Mouse (Mus musculus): ENCODE measurements around the gene Usp13. TPM values are rescaled to one million over a fixed set of nuclear protein-coding genes. Genes with fewer than 3 reads are reported as not detected.

Gene Usp13
- polyA plus RNA-seq, 1 experiment from 2014 or later: 34.8 TPM

- Histone ChIP-seq H3K36me3 (peaks cover 76% of the 10 kb centered on the region), H3K4me3 (no peak overlapping the region), H3K27me3 (ENCODE audit: insufficient read depth, poor library complexity, severe bottlenecking) (no peaks in the 10 kb centered on the region), H3K9me3 (no peaks in the 10 kb centered on the region), H3K27ac (no peak overlapping the region), H3K4me1 (no peaks in the 10 kb centered on the region)
- no peak for DNase-seq (ENCODE audit: low spot score)
- WGBS: 90% methylated on average over 8 of the region's 8 CpGs
These were observed 69.0 kb downstream of the Usp13 start for GRCm38 (mm10) chr3:32886386-32886785.

GRCm38 (mm10) chr3:32888886-32889285 lies 71.5 kb downstream of the Usp13 start:
- Histone ChIP-seq H3K36me3 (peaks cover 65% of the 10 kb centered on the region), H3K27me3 (ENCODE audit: insufficient read depth, poor library complexity, severe bottlenecking) (no peaks in the 10 kb centered on the region), H3K4me3 (no peak overlapping the region), H3K27ac (no peak overlapping the region), H3K9me3 (no peaks in the 10 kb centered on the region), H3K4me1 (no peaks in the 10 kb centered on the region)
- DNase-seq (ENCODE audit: low spot score): peak; percentile 52
- WGBS: 87% methylated on average over 5 of the region's 5 CpGs

- peaks cover 77% of the 10 kb centered on the region for H3K36me3 ChIP-seq
- H3K9me3 ChIP-seq: no peaks in the 10 kb centered on the region
- no peak overlapping the region for H3K4me3 ChIP-seq
- H3K27ac ChIP-seq: no peak overlapping the region
- no peak for DNase-seq (ENCODE audit: low spot score)
- H3K27me3 ChIP-seq (ENCODE audit: insufficient read depth, poor library complexity, severe bottlenecking): no peaks in the 10 kb centered on the region
- WGBS: 93% methylated on average over 4 of the region's 4 CpGs
- no peaks in the 10 kb centered on the region for H3K4me1 ChIP-seq
These were observed 72.8 kb downstream of the Usp13 start for GRCm38 (mm10) chr3:32890174-32890573.

- DNase-seq (ENCODE audit: low spot score): no peak
- no peak overlapping the region for H3K27ac ChIP-seq
- H3K27me3 ChIP-seq (ENCODE audit: insufficient read depth, poor library complexity, severe bottlenecking): no peaks in the 10 kb centered on the region
- WGBS: 43% methylated on average over 4 of the region's 4 CpGs
- H3K4me1 ChIP-seq: peaks cover 41% of the 10 kb centered on the region
- peaks cover 36% of the 10 kb centered on the region for H3K36me3 ChIP-seq
- H3K4me3 ChIP-seq: no peak overlapping the region
- H3K9me3 ChIP-seq: no peaks in the 10 kb centered on the region
These were observed 86.1 kb downstream of the Usp13 start for GRCm38 (mm10) chr3:32903462-32903861.

- H3K27ac ChIP-seq: peak overlapping the region; percentile 67
These were observed 87.3 kb downstream of the Usp13 start for GRCm38 (mm10) chr3:32904599-32904998.

GRCm38 (mm10) chr3:32905850-32906779 lies 88.8 kb downstream of the Usp13 start:
- Histone ChIP-seq H3K4me1 (peaks cover 54% of the 10 kb centered on the region), H3K27me3 (ENCODE audit: insufficient read depth, poor library complexity, severe bottlenecking) (no peaks in the 10 kb centered on the region), H3K36me3 (peaks cover 26% of the 10 kb centered on the region), H3K9me3 (no peaks in the 10 kb centered on the region), H3K27ac (no peak overlapping the region; the same call in 1 of the 2 replicates), H3K4me3 (no peak overlapping the region)
- no peak for DNase-seq (ENCODE audit: low spot score)
- 75% methylated on average over 8 of the region's 8 CpGs for WGBS

More at GRCm38 (mm10) chr3:32904599-32904998, 87.3 kb downstream of the Usp13 start:
- H3K36me3 ChIP-seq: peaks cover 31% of the 10 kb centered on the region
- no peaks in the 10 kb centered on the region for H3K27me3 ChIP-seq (ENCODE audit: insufficient read depth, poor library complexity, severe bottlenecking)
- H3K4me1 ChIP-seq: peaks cover 47% of the 10 kb centered on the region
- no peak for DNase-seq (ENCODE audit: low spot score)
- H3K9me3 ChIP-seq: no peaks in the 10 kb centered on the region
- 55% methylated on average over 1 of the region's 1 CpGs for WGBS
- H3K4me3 ChIP-seq: no peak overlapping the region

- WGBS: 39% methylated on average over 3 of the region's 3 CpGs
- peak overlapping the region; percentile 69; the same call in 1 of the 2 replicates for H3K27ac ChIP-seq
These were observed 91.1 kb downstream of the Usp13 start for GRCm38 (mm10) chr3:32908400-32908799.

GRCm38 (mm10) chr3:32910071-32910551 lies 92.8 kb downstream of the Usp13 start:
- Histone ChIP-seq H3K27ac (no peak overlapping the region), H3K4me3 (no peak overlapping the region), H3K36me3 (peaks cover 42% of the 10 kb centered on the region), H3K27me3 (ENCODE audit: insufficient read depth, poor library complexity, severe bottlenecking) (no peaks in the 10 kb centered on the region), H3K4me1 (peaks cover 32% of the 10 kb centered on the region), H3K9me3 (no peaks in the 10 kb centered on the region)
- DNase-seq (ENCODE audit: low spot score): no peak
- 59% methylated on average over 7 of the region's 7 CpGs for WGBS

More at GRCm38 (mm10) chr3:32908400-32908799, 91.1 kb downstream of the Usp13 start:
- H3K36me3 ChIP-seq: peaks cover 26% of the 10 kb centered on the region
- no peaks in the 10 kb centered on the region for H3K9me3 ChIP-seq
- no peaks in the 10 kb centered on the region for H3K27me3 ChIP-seq (ENCODE audit: insufficient read depth, poor library complexity, severe bottlenecking)
- DNase-seq (ENCODE audit: low spot score): no peak
- H3K4me3 ChIP-seq: 0 out of 2 replicates have a peak overlapping the region, but pooled peaks have one; percentile 18
- H3K4me1 ChIP-seq: peaks cover 49% of the 10 kb centered on the region

GRCm38 (mm10) chr3:32924168-32924567 lies 106.8 kb downstream of the Usp13 start:
- 88% methylated on average over 6 of the region's 6 CpGs for WGBS
- Histone ChIP-seq H3K9me3 (no peaks in the 10 kb centered on the region), H3K4me1 (no peaks in the 10 kb centered on the region), H3K27me3 (ENCODE audit: insufficient read depth, poor library complexity, severe bottlenecking) (no peaks in the 10 kb centered on the region), H3K4me3 (no peak overlapping the region), H3K27ac (no peak overlapping the region), H3K36me3 (peaks cover 90% of the 10 kb centered on the region)
- no peak for DNase-seq (ENCODE audit: low spot score)

- H3K4me1 ChIP-seq: peaks cover 7% of the 10 kb centered on the region
- H3K27ac ChIP-seq: no peak overlapping the region
- peaks cover 15% of the 10 kb centered on the region for H3K36me3 ChIP-seq
- no peaks in the 10 kb centered on the region for H3K9me3 ChIP-seq
- no peaks in the 10 kb centered on the region for H3K27me3 ChIP-seq (ENCODE audit: insufficient read depth, poor library complexity, severe bottlenecking)
- no peak overlapping the region for H3K4me3 ChIP-seq
- DNase-seq (ENCODE audit: low spot score): no peak
- 71% methylated on average over 8 of the region's 8 CpGs for WGBS
These were observed 122.6 kb downstream of the Usp13 start for GRCm38 (mm10) chr3:32939802-32940501.

GRCm38 (mm10) chr3:32947486-32947885 lies 130.1 kb downstream of the Usp13 start:
- no peaks in the 10 kb centered on the region for H3K27me3 ChIP-seq (ENCODE audit: insufficient read depth, poor library complexity, severe bottlenecking)
- DNase-seq (ENCODE audit: low spot score): no peak
- H3K36me3 ChIP-seq: no peaks in the 10 kb centered on the region
- H3K9me3 ChIP-seq: no peaks in the 10 kb centered on the region
- WGBS: 86% methylated on average over 5 of the region's 5 CpGs
- no peak overlapping the region for H3K4me3 ChIP-seq
- H3K27ac ChIP-seq: no peak overlapping the region
- no peaks in the 10 kb centered on the region for H3K4me1 ChIP-seq

GRCm38 (mm10) chr3:32951382-32951781 lies 134.0 kb downstream of the Usp13 start:
- WGBS: 33% methylated on average over 1 of the region's 1 CpGs
- Histone ChIP-seq H3K27me3 (ENCODE audit: insufficient read depth, poor library complexity, severe bottlenecking) (no peaks in the 10 kb centered on the region), H3K27ac (no peak overlapping the region), H3K4me3 (no peak overlapping the region), H3K36me3 (no peaks in the 10 kb centered on the region), H3K4me1 (no peaks in the 10 kb centered on the region), H3K9me3 (no peaks in the 10 kb centered on the region)
- DNase-seq (ENCODE audit: low spot score): no peak

- WGBS: 83% methylated on average over 3 of the region's 3 CpGs
- Histone ChIP-seq H3K27me3 (ENCODE audit: insufficient read depth, poor library complexity, severe bottlenecking) (no peaks in the 10 kb centered on the region), H3K9me3 (no peaks in the 10 kb centered on the region), H3K4me3 (no peak overlapping the region), H3K27ac (no peak overlapping the region), H3K36me3 (no peaks in the 10 kb centered on the region), H3K4me1 (no peaks in the 10 kb centered on the region)
- DNase-seq (ENCODE audit: low spot score): no peak
These were observed 144.1 kb downstream of the Usp13 start for GRCm38 (mm10) chr3:32961494-32961893.

Data from heart, embryonic 10.5 days (tissue).